Mouse (Mus musculus) hindbrain, embryonic 15.5 days (tissue): ENCODE data around the gene Sbk2. TPM values are rescaled to one million over a fixed set of nuclear protein-coding genes. Genes with fewer than 3 reads are reported as not detected.
"Not testable (repeated sequence)": the region's sequence is repeated elsewhere in the genome, so short reads cannot be mapped to it uniquely, and the experiment has no call there.

Experiments
- ATAC-seq: fragments of 200-750 bp; cut with Nextera tagmentation; 2 replicates; pipeline ENCODE4 v1.8.0; 2017; ENCODE audit warnings: low read depth, moderate number of reproducible peaks, moderate TSS enrichment; ENCODE audit not compliant: low FRiP score
- H3K27ac ChIP-seq: fragments of 300-500 bp; sonication (generic); replicated peaks from 2 replicates; pipeline ENCODE4 v1.5.1; 2015; ENCODE audit warnings: mild to moderate bottlenecking, inconsistent platforms
- H3K27me3 ChIP-seq: fragments of 300-500 bp; sonication (generic); 2 replicates; pipeline ENCODE4 v1.6.1; 2015; ENCODE audit warnings: control low read depth, inconsistent platforms
- H3K36me3 ChIP-seq: fragments of 300-500 bp; sonication (generic); 2 replicates; pipeline ENCODE4 v1.6.1; 2015; ENCODE audit warnings: control low read depth, inconsistent platforms
- H3K4me1 ChIP-seq: fragments of 300-500 bp; sonication (generic); replicated peaks from 2 replicates; pipeline ENCODE4 v1.6.1; 2015; ENCODE audit warnings: control low read depth, inconsistent platforms
- H3K4me2 ChIP-seq: fragments of 300-500 bp; sonication (generic); 2 replicates; pipeline ENCODE4 v1.6.1; 2015; ENCODE audit warnings: moderate library complexity, mild to moderate bottlenecking, inconsistent platforms
- H3K4me3 ChIP-seq: fragments of 300-500 bp; sonication (generic); 2 replicates; pipeline ENCODE4 v1.5.1; 2015; ENCODE audit warnings: mild to moderate bottlenecking, inconsistent platforms
- H3K9ac ChIP-seq: fragments of 300-500 bp; sonication (generic); 2 replicates; pipeline ENCODE4 v1.6.1; 2015; ENCODE audit warnings: inconsistent platforms
- H3K9me3 ChIP-seq: fragments of 300-500 bp; sonication (generic); 2 replicates; pipeline ENCODE4 v1.6.1; 2016; ENCODE audit warnings: control low read depth, inconsistent platforms
- WGBS: fragments of 180-500 bp; shearing (Covaris S2); methylation state at CpG from one replicate; pipeline ENCODE4 v1.1.7; 2015; 5-methylcytosine and 5-hydroxymethylcytosine counted together
- polyA plus RNA-seq: library from polyadenylated mRNA; unstranded; fragments of >200 nt; fragmentation: Nextera tagmentation; extraction: Ambion mirVana; gene quantifications from 2 replicates; pipeline ENCODE4 v1.2.1, GENCODE M21; 2015

Gene Sbk2
- polyA plus RNA-seq: 0.12 and 0.18 TPM in 2 replicates

DNA sequence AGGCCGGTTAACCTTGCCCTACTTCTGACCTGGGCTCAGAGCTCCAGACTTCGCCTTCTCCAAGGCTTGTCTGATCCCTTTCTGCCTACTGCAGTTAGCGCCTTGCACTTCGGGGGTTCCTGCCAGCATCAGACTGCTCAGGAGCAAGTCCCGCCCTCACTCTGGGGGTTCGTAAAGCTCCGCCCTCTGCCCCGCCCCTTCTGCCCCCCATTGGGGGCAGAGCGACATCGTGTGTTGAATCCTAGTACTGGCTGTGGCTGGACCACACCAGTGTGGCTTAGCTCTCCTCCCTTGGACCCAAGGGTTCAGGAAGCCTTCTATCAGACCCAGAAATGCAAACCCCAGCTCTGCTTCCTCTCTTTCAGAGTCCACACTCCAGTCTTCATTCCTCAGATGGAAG, at the start of gene Sbk2:
Sbk2 (minus strand) TSS at position 135 of the 400 bp plus-strand sequence.
- Histone ChIP-seq H3K4me2 (peak within 1 kb of the TSS; percentile 26), H3K9ac (no peak within 1 kb of the TSS), H3K36me3 (no peaks in the 10 kb centered on the region), H3K4me1 (no peaks in the 10 kb centered on the region), H3K9me3 (no peaks in the 10 kb centered on the region), H3K27ac (no peak within 1 kb of the TSS), H3K4me3 (no peak within 1 kb of the TSS), H3K27me3 (no peaks in the 10 kb centered on the region)
- WGBS: 6% methylated on average over 10 of the region's 10 CpGs
- ATAC-seq: peak; percentile 85

DNA sequence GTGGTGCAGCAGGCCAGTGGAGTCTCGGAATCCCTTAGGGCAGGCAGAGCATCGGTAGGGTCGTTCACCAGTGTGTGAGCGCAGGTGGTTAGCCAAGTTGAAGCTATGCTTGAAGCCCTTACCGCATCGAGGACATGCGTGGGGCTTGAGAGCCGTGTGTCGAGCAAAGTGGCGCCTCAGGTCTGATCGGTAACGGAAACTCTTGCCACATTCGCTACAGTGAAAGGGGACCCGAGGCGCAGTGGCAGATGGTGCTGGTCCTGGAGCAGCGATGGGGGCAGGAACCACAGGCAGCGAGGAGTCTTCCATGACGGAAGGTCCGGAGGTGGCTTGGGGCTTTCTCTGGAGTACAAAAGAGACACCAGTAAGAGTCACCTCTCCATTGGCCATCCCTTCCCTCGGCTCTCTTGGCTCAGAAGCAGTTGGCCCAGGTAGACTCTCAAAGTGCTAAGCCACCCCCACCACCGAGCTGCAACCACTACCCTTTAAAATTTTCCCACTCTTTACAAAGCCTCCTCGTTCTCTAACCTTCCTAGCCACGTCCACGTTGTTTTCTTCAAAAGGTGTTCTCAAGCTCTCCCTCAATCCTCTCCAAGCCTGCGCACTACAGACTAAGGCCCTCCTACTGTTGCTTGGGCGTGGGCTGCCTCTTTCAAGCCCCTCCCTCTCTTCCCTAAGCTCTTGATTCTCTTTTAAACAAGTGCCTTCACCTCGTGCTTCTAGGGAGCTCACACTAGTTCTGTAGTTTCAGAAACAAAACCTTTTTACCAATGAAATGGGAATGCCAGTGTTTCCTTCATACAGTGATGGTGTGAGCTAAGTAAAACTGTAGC, 48.7 kb upstream of the Sbk2 start:
- Histone ChIP-seq H3K36me3 (peaks cover 48% of the 10 kb centered on the region), H3K4me1 (peaks cover 6% of the 10 kb centered on the region), H3K9ac (no peak overlapping the region), H3K4me3 (no peak overlapping the region), H3K27ac (no peak overlapping the region), H3K4me2 (no peak overlapping the region), H3K9me3 (no peaks in the 10 kb centered on the region), H3K27me3 (no peaks in the 10 kb centered on the region)
- no peak for ATAC-seq
- WGBS: 93% methylated on average over 27 of the region's 27 CpGs

DNA sequence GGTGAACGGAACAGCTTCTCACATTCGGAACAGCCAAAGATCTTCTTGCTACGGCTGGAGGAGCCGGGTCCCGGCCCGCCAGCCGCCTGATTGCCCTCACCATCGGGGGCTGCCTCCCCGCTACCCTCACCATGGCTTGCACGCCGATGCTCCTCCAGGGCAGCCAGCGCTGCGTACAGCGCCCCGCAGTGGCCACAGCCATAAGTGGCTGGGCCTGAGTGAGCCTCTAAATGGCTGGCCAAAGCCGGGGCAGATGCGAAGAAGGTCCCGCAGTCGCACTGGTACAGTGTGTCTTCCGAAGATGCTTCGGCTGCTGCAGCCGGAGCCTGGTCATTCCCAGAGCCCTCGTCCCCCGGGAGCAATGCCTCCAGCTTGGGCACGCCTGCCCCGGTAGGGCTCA, 44.0 kb upstream of the Sbk2 start:
- 95% methylated on average over 26 of the region's 26 CpGs for WGBS
- no peak for ATAC-seq
- Histone ChIP-seq H3K27ac (no peak overlapping the region), H3K9ac (no peak overlapping the region), H3K4me1 (no peaks in the 10 kb centered on the region), H3K9me3 (no peaks in the 10 kb centered on the region), H3K36me3 (peaks cover 60% of the 10 kb centered on the region), H3K4me2 (no peak overlapping the region), H3K4me3 (no peak overlapping the region), H3K27me3 (no peaks in the 10 kb centered on the region)

DNA sequence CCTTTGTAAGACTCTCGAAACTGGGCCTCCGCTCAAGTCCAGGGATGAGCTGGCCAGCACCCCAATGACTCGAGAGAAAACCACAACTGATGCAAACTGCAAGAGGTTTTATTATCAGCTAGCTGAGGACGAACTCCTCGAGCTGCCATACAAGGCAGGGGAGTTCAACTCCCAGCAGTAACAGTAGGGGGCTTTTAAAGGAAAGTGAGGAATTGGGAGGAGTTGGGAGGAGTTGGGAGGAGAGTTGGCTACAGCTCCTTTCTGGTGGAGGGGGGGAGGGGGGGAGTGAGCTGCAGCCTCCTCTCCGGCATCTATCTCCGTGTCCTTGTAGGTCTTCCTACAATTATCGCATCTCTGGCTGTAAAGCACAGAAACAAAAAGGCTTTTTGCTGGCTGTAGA, 38.7 kb upstream of the Sbk2 start:
- H3K4me3 ChIP-seq, H3K9ac ChIP-seq, H3K27me3 ChIP-seq, ATAC-seq, H3K27ac ChIP-seq, H3K4me2 ChIP-seq, H3K4me1 ChIP-seq, H3K9me3 ChIP-seq: not testable (repeated sequence)
- peaks cover 12% of the 10 kb centered on the region for H3K36me3 ChIP-seq
- WGBS: 62% methylated on average over 8 of the region's 8 CpGs

DNA sequence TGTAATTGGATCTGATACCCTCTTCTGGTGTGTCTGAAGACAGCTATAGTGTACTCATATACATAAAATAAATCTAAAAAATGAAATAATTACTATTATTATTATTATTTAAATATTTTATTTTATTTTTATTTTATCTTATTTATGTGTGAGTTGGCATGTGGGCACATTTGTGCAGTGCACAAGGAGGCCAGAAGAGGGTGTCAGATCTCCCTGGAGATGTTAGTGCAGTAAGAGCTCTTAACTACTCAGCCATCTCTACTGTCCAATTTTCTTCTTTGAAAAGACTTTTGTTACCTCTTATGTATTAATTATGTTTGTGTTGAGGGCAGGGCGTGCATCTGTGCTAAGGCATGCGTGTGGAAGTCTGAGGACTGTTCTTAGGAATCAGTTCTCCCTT, 35.7 kb upstream of the Sbk2 start:
- ATAC-seq: no peak
- no peak overlapping the region for H3K27ac ChIP-seq
- H3K9me3 ChIP-seq: no peaks in the 10 kb centered on the region
- peaks cover 14% of the 10 kb centered on the region for H3K4me1 ChIP-seq
- no peak overlapping the region for H3K4me3 ChIP-seq
- H3K4me2 ChIP-seq: no peak overlapping the region
- H3K27me3 ChIP-seq: no peaks in the 10 kb centered on the region
- H3K36me3 ChIP-seq: no peaks in the 10 kb centered on the region
- 71% methylated on average over 2 of the region's 2 CpGs for WGBS
- H3K9ac ChIP-seq: no peak overlapping the region

DNA sequence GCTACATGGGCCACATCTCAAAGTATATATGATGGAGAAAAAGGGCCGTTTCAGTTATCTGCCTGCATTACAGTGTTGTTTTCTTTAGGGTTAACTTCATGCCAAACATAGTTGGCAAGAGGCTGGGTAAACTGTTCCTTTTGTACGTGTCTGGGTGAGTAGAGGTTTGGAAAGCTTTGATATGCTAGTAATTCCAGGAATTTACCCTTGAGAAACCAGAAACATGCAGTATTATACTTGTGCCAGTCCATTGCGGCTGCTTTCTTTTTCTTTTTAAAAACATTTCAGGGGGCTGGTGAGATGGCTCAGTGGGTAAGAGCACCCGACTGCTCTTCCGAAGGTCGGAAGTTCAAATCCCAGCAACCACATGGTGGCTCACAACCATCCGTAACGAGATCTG, 32.7 kb upstream of the Sbk2 start:
- Histone ChIP-seq H3K36me3 (peaks cover 18% of the 10 kb centered on the region), H3K9me3 (no peaks in the 10 kb centered on the region), H3K4me3 (peak overlapping the region; percentile 73), H3K27ac (0 out of 2 replicates have a peak overlapping the region, but pooled peaks have one; percentile 90), H3K4me1 (peaks cover 35% of the 10 kb centered on the region), H3K4me2 (peak overlapping the region; percentile 86), H3K9ac (peak overlapping the region; percentile 86), H3K27me3 (no peaks in the 10 kb centered on the region)
- WGBS: 66% methylated on average over 8 of the region's 8 CpGs
- ATAC-seq: no peak

DNA sequence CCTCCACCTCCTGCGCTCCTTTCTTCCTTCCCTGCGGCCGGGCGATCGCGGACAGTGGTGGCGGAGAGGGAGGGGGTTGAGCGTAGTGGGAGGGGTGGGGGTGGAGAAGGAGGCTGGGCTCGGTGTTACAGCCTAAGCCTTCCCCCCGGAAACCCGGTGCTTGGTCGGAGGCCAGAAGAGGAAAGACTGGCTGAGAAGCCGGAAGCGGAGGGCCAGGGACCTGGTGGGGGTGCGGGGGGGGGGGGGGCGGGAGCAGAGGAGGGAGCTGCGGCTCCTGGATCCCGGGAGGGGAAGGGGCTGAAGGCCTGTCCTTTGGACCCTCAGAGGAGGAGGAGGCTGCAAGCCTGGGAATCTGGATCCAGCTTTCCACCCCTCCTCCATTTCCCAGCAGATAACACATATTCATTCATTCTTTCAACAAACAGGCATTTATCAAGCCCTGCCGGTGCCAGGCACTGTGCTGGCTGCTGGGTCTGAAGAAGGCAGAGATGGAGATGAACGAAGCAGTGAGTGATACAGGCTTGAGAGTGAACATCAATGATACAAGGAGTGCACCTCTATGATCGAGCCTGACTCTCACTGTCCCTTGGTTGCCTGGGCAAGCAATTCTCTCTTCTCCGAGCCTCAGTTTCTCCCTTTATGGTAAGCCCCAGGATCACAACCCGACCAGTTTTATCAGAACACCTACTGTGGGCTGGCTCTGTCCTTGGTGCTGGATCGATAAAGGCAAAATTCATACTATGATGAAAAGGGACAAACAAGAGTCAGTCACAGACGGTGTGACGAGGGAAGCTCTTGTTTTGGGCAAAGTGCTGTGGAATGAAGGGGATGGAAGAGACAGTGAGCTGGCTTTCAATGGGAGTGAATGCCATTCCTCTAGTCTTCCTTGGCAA, 32.0 kb upstream of the Sbk2 start, which contains the start of gene Zfp579:
Zfp579 (minus strand) TSS at position 156 of the 893 bp plus-strand sequence.
- peak within 1 kb of the TSS; percentile 86 for H3K4me2 ChIP-seq
- peak within 1 kb of the TSS; percentile 86 for H3K9ac ChIP-seq
- WGBS: 2% methylated on average over 13 of the region's 26 CpGs
- peak; percentile 90 for ATAC-seq
- peaks cover 35% of the 10 kb centered on the region for H3K4me1 ChIP-seq
- H3K9me3 ChIP-seq: no peaks in the 10 kb centered on the region
- no peaks in the 10 kb centered on the region for H3K27me3 ChIP-seq
- H3K36me3 ChIP-seq: peaks cover 24% of the 10 kb centered on the region
- H3K27ac ChIP-seq: peak within 1 kb of the TSS; percentile 90
- H3K4me3 ChIP-seq: peak within 1 kb of the TSS; percentile 73

DNA sequence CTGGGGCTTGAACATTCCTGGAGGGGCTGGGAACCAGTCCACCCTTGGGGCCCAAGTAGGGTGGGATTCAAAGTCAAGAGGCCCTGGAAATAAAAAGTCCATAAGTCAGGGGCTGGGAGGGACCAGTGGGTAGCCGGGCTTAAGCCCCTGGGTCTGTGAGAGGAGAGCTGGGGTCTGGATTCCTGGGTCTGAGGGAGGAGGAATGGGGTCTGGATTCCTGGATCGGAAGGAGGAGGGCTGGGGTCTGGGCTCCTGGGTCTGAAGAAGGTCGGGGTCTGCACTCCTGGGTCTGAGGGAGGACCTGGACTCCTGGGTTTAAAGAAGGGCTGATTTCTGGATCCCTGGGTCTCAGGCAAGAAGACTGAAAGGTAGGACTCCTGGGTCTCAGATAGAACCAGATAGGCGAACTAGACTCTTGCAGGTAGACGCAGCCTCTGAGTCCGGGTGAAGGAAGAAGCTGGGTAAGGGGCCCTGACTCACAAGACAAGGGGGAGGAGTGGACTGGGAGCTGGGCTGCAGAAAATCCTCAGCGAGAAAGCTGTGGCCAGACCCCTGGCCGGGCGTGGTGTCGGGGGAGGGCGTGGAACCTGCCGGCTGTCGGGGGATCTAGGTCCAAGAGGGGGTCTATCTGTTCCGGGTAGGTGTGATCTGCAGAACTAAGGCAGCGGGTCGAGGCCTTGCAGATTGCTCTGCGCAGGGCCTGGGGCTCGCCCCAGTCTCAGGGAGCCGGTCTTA, 31.2 kb upstream of the Sbk2 start:
- H3K9ac ChIP-seq: peak overlapping the region; percentile 86
- peaks cover 35% of the 10 kb centered on the region for H3K4me1 ChIP-seq
- peak overlapping the region; percentile 86 for H3K4me2 ChIP-seq
- no peaks in the 10 kb centered on the region for H3K27me3 ChIP-seq
- peak overlapping the region; percentile 73 for H3K4me3 ChIP-seq
- no peaks in the 10 kb centered on the region for H3K9me3 ChIP-seq
- peak; percentile 13; the same call in 1 of the 2 replicates for ATAC-seq
- H3K27ac ChIP-seq: peak overlapping the region; percentile 82
- peaks cover 26% of the 10 kb centered on the region for H3K36me3 ChIP-seq
- 6% methylated on average over 19 of the region's 19 CpGs for WGBS

DNA sequence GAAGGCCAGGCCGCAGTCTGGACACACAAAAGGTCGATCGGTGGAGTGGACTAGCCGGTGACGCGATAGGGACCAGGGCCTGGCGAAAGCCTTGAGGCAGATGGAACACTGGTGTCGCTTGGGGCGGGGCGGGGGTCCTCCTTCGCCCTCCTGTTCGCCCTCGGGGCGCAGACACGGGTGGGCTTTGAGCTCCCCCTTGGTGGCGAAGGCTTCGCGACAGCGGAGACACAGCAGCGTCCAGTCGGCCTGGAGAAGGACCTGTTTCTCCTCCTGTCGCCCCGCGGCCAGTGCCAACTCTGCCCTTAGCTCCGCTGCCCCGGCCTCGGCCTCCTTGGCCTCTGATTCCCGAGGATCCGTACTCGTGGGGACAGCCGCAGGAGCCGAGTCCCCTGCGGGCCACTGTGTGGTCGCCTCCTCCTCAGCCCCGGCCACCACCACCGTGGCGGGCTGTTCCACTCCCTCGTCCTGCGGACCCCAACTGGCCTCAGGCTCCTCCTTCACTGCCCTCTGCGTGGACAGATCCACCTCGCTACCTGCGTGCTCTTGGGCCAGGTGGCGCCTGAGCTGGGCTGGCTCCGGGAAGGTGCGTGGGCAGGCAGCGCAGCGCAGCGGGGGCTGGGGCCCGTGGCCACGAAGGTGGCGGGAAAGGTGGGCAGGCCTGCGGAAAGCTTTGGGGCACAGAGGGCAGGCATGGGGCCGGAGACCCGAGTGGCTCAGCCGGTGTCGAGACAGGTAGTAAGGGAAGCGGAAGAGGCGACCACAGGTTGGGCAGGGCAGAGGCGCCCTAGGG, 30.0 kb upstream of the Sbk2 start:
- Histone ChIP-seq H3K4me3 (peak overlapping the region; percentile 73), H3K9me3 (no peaks in the 10 kb centered on the region), H3K27me3 (no peaks in the 10 kb centered on the region), H3K4me1 (peaks cover 35% of the 10 kb centered on the region), H3K36me3 (peaks cover 29% of the 10 kb centered on the region), H3K27ac (no peak overlapping the region), H3K4me2 (peak overlapping the region; percentile 86), H3K9ac (0 out of 2 replicates have a peak overlapping the region, but pooled peaks have one; percentile 28)
- no peak for ATAC-seq
- 47% methylated on average over 51 of the region's 59 CpGs for WGBS

DNA sequence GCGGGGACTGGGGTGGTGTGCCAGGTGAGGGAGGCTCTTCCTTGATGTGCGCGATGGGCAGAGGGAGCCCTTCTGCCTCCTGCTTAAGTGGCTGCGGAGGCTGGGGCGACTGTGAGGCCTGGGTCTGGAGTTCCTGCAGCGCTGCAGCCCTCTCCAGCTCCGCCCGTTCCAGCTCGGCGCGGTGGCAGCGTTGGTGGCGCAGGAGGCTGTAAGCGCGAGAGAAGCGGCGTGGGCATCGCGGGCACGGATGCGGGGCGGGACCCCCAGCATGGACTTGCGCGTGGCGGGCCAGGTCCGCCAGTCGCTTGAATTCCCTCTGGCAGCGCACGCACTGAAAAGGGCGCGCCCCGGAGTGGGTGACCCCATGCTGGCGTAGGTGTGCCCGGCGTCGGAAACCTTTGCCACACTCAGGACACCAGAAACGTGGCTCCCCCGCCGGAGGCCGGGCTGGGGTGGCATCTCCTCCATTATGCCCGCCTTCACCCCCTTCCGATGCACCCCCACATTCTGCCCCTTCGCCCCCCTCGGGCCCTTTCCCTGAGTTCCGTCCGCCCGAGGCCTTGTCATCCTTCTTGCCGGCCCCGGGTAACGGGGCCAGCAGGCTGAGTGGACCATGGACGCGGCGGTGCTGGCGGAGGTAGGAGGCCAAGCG, 29.3 kb upstream of the Sbk2 start:
- peak overlapping the region; percentile 86 for H3K4me2 ChIP-seq
- peak overlapping the region; percentile 73 for H3K4me3 ChIP-seq
- peaks cover 29% of the 10 kb centered on the region for H3K36me3 ChIP-seq
- no peaks in the 10 kb centered on the region for H3K27me3 ChIP-seq
- no peak overlapping the region for H3K27ac ChIP-seq
- H3K4me1 ChIP-seq: peaks cover 35% of the 10 kb centered on the region
- 32% methylated on average over 55 of the region's 55 CpGs for WGBS
- 0 out of 2 replicates have a peak overlapping the region, but pooled peaks have one; percentile 28 for H3K9ac ChIP-seq
- H3K9me3 ChIP-seq: no peaks in the 10 kb centered on the region
- ATAC-seq: no peak
